Mouse (Mus musculus) testis, postnatal 14 days (tissue): ENCODE data around the gene Ces4a.
"Not testable (repeated sequence)": the region's sequence is repeated elsewhere in the genome, so short reads cannot be mapped to it uniquely, and the experiment has no call there.

Experiments
- DNase-seq: peaks from one replicate; pipeline ENCODE4 v3.0.0; 2021; ENCODE audit warnings: low spot score

Ces4a gene

DNA sequence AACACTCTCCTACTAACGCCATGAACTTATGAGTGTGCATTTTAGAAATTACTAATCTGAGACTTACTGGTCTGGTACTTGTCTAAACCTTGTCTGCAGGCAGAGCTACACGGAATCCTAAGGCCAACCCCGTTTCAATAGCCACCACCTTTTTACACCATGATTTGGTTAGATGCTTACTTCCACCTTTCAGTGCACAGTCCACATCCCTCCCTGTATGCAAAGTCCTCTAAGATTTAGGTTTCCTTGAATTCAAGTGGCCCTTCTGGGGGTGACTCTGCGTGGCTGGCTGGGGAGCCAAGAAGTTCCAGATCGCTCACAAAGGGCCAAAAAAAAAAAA is 38.4 kb downstream of the Ces4a start:
- no peak for DNase-seq

GRCm38 (mm10) chr8:105170381-105171115 is 38.9 kb downstream of the Ces4a start, which contains the start of gene Cbfb:
Cbfb (plus strand) TSS chr8:105170674.
- peak; percentile 98 for DNase-seq

- peak; percentile 71 for DNase-seq
These were observed 39.8 kb downstream of the Ces4a start for GRCm38 (mm10) chr8:105171116-105172002.

- DNase-seq, result no peak
These were observed 40.4 kb downstream of the Ces4a start for GRCm38 (mm10) chr8:105172003-105172362.

DNA sequence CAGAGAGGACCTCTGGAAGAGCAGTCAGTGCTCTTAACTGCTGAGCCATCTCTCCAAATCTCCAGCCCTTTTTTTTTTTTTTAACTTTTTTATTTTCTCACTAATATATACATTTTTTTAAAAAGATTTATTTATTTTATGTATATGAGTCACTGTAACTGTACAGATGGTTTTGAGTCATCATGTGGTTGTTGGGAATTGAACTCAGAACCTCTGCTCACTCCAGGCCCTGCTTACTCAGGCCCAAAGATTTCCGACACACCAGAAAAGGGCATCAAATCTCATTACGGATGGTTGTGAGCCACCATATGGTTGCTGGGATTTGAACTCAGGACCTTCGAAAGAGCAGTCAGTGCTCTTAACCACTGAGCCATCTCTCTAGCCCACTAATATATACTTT is 43.7 kb downstream of the Ces4a start:
- DNase-seq, result not testable (repeated sequence)

- DNase-seq, result no peak
These were observed 46.7 kb downstream of the Ces4a start for GRCm38 (mm10) chr8:105178211-105178800.

GRCm38 (mm10) chr8:105182201-105182600 is 50.6 kb downstream of the Ces4a start:
- no peak for DNase-seq

GRCm38 (mm10) chr8:105186467-105187005 is 54.9 kb downstream of the Ces4a start:
- no peak for DNase-seq

GRCm38 (mm10) chr8:105192182-105192581 is 60.6 kb downstream of the Ces4a start:
- no peak for DNase-seq
